Mouse (Mus musculus) lung, adult 2 months (tissue): Measurements from ENCODE around the gene Zfp239. TPM values are rescaled to one million over a fixed set of nuclear protein-coding genes. Genes with fewer than 3 reads are reported as not detected.

Source experiments
- DNase-seq: peaks from one replicate; pipeline ENCODE4 v3.0.0; 2022
- H3K4me1 ChIP-seq: fragments of 200-500 bp; 2 replicates; pipeline ENCODE4 v1.6.1; 2011; ENCODE audit warnings: low read length; ENCODE audit not compliant: control insufficient read depth, insufficient read depth
- H3K4me3 ChIP-seq: fragments of 200-500 bp; replicated peaks from 2 replicates; pipeline ENCODE3; 2011; ENCODE audit warnings: low read depth, mild to moderate bottlenecking, control low read depth, low read length; ENCODE audit errors: extremely low read depth
- CTCF ChIP-seq: fragments of 200-500 bp; IDR thresholded peaks from 2 replicates; pipeline ENCODE4 v1.5.1; 2011; ENCODE audit warnings: mild to moderate bottlenecking, low read length, control low read depth; ENCODE audit not compliant: insufficient read depth
- POLR2A ChIP-seq: fragments of 200-500 bp; IDR thresholded peaks from 2 replicates; pipeline ENCODE4 v1.6.1; 2011; ENCODE audit warnings: low read depth, mild to moderate bottlenecking, control low read depth, low read length, borderline replicate concordance; ENCODE audit errors: extremely low read depth
- WGBS: fragments of 180-500 bp; shearing (Covaris S2); methylation state at CpG from one replicate; pipeline ENCODE4 v1.1.7; 2018; 5-methylcytosine and 5-hydroxymethylcytosine counted together
- polyA plus RNA-seq: library from polyadenylated mRNA; depleted of rRNA; stranded (reverse); fragments of >200 nt; gene quantifications from 2 replicates; pipeline ENCODE4 v1.2.3, GENCODE M21; 2012; rRNA removed

Gene Zfp239
- polyA plus RNA-seq, 1 experiment: 0.99 TPM

DNA sequence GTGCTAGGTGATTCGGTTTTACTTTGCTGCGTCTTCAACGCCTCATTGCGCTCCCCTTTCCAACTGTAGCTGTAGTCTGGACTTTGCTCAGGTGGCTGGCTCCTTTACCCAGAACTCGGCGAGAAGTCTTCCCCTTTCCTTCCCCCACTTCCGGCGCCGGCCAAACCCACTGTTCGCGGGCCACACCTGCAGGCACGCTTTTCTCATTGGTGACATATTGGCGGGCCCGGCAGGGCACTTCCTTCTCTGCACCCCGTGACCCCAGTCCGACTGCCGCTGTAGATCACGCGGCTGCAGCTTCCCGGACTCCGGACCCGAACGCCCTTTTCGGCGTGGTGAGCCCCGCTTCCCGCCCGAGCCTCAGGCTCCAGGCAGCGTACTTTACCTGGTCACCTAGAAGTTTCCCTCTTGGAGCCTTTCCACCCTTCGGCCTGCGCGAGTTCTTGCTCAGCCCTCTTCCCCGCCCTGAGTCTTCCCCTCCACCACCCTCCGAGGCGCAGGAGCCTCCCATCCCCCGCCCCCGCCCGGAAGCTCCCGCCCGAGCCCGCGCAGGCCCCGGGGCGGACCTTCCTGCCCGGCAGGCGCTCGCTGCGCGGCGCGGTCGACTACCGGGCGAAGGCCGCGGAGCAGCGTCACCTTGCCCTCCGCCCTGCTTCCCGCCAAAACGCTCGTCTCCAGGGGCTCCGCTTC, 55.0 kb downstream of the Zfp239 start:
- TF ChIP-seq CTCF: no peak
- peak; percentile 61; the same call in 1 of the 2 replicates for TF ChIP-seq POLR2A
- WGBS: under 1% methylated on average over 62 of the region's 62 CpGs
- peaks cover 21% of the 10 kb centered on the region for H3K4me1 ChIP-seq
- DNase-seq: peak; percentile 89
- peak overlapping the region; percentile 92 for H3K4me3 ChIP-seq

DNA sequence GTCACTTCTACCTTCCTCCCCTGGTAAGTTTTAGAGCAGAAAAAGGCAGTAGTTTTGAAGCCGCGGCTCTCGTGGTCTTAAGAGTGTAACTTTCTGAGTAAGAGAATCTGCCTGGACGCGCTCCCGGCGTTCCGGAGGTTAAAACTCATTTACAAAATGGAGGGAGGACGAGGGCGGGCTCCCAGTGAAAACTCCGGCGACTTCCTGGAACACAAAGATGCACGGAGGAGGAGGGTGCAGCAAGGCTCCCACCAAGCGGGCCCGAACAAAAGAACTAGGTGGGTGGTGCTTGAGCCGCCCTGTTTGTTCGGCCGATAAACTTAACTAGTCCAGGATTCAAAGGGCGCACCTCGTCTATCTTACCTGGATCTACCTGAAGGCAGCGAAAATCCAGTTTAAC, 55.7 kb downstream of the Zfp239 start:
- WGBS: under 1% methylated on average over 21 of the region's 21 CpGs
- DNase-seq: peak; percentile 66
- H3K4me1 ChIP-seq: peaks cover 21% of the 10 kb centered on the region
- H3K4me3 ChIP-seq: peak overlapping the region; percentile 63
- TF ChIP-seq POLR2A (no peak), CTCF (no peak)

DNA sequence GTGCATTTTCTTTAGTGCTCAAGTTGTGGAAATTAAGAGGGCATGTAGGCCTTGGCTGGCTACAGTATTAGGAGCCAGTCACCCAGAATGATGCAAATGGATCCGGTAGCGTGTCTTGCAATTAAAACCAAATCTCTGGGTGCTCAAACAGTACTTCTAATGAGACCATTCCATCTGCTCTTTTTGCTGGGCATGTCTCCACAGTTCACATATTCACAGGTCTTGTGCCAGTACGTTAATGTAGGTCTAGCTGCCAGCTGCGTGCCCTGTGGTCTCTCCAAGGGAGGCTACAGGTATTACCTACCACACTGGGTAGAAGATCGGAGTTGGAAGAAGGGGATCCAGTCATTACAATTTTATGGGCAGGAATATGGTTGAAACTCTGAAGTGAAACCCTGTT, 56.1 kb downstream of the Zfp239 start:
- Histone ChIP-seq H3K4me1 (peaks cover 21% of the 10 kb centered on the region), H3K4me3 (peak overlapping the region; percentile 68)
- no peak for TF ChIP-seq CTCF
- TF ChIP-seq POLR2A: no peak
- DNase-seq: no peak
- WGBS: 8% methylated on average over 5 of the region's 5 CpGs

DNA sequence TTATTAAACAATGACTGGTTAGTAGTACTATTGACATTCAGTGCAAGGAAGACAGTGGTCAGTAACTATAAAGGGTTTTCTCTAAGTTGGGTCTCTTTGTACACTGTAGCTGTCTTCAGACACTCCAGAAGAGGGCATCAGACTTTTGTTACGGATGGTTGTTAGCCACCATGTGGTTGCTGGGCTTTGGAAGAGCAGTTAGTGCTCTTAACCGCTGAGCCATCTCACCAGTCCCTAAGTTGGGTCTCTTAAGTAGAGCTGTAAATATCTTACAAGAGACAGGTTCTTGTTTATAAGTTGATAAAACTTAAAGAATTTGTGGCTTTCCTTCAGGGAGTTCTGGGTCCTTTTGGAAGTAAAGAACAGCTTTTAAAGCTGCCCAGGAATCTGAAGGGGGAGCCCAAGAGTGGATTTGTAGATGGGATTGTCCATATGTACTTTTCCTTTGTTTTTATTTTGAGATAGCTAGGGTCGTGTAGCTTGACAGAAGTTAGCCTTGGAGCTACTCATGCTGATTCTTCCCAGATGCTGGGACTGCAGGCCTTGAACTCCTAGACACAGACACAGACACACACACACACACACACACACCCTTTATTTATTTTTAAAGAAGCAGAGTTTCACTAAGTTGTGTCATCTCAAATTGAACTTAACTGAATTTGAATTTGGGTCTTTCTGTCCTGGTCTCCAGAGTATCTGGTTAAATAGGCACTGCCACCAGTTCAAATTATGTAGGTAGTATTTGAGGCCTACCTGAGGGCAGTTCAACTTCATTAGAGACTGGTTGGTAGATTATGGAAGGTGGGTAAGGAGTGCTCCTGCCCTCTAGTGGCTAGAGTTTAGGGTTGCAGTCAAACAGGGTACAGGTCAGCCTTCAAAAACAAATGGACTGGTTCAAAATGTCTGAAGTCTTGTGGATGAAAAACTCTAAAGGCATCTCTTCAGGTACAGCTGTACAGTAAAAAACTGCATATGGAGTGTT, 59.0 kb downstream of the Zfp239 start:
- no peak overlapping the region for H3K4me3 ChIP-seq
- WGBS: 32% methylated on average over 3 of the region's 3 CpGs
- no peak for TF ChIP-seq POLR2A
- TF ChIP-seq CTCF: peak; percentile 55
- no peak for DNase-seq
- H3K4me1 ChIP-seq: peaks cover 17% of the 10 kb centered on the region

DNA sequence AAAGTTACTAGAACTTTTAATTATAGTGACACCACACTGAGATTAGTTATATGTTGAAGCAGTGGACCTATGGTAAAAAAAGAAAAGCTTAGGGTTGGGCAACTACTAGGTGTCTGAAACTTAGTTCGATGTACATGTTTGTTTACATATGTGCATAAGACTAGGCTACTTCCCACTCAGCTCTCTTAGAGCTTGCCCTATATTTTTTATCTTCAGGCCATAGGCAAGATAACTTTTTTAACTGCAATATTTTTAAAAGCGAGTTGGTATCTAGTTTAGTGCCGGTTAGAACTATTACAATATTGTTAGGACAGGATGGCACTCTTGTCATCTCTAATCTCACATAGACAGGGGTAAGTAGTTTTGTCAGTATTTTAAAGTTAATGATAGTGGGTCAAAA, 60.1 kb downstream of the Zfp239 start:
- H3K4me3 ChIP-seq: no peak overlapping the region
- peaks cover 13% of the 10 kb centered on the region for H3K4me1 ChIP-seq
- no peak for TF ChIP-seq POLR2A
- no peak for TF ChIP-seq CTCF
- DNase-seq: no peak
- 72% methylated on average over 3 of the region's 3 CpGs for WGBS

Other genes with a start within 250 kb of the Zfp239 start
- 27.7 and 30.6 TPM in 2 replicates for gene Zfp637, start 20.9 kb upstream of the Zfp239 start, polyA plus RNA-seq
- 100 and 154 TPM in 2 replicates for gene Hnrnpf, start 38.2 kb downstream of the Zfp239 start, polyA plus RNA-seq
- gene Fxyd4, start 75.6 kb downstream of the Zfp239 start, polyA plus RNA-seq: 0.41 and 0.61 TPM in 2 replicates
- gene Rasgef1a, start 149.3 kb downstream of the Zfp239 start, polyA plus RNA-seq: 50.3 and 57.1 TPM in 2 replicates